Mouse (Mus musculus) G1E (cell line): ENCODE data around the gene Osbp.

Experiments used
- CTCF ChIP-seq: IDR thresholded peaks from 2 replicates; pipeline ENCODE4 v1.5.1; 2012; ENCODE audit warnings: low read depth, low read length, inconsistent platforms, mixed read lengths
- TAL1 ChIP-seq: conservative IDR thresholded peaks from 2 replicates; pipeline ENCODE4 v1.6.1; 2012; ENCODE audit warnings: low read depth, low read length, inconsistent platforms, mixed read lengths

- no peak for TF ChIP-seq CTCF
- no peak for TF ChIP-seq TAL1
These were observed 58.4 kb downstream of the Osbp start for GRCm38 (mm10) chr19:12024149-12024548.
